Mouse (Mus musculus) erythroblast, embryonic 14.5 days (primary cell): ENCODE measurements around the gene Cars2.

ENCODE experiments used
- GATA1 ChIP-seq: IDR thresholded peaks from 2 replicates; pipeline ENCODE4 v1.6.1; 2012; ENCODE audit warnings: low read length, inconsistent platforms, mixed read lengths
- TAL1 ChIP-seq: IDR thresholded peaks from 3 replicates; pipeline ENCODE4 v1.6.1; 2012; ENCODE audit warnings: low read length, inconsistent platforms, mixed read lengths

GRCm38 (mm10) chr8:11530155-11530770 lies 20.3 kb downstream of the Cars2 start:
- TF ChIP-seq GATA1 (no peak), TAL1 (no peak)
